Mouse (Mus musculus) ES-Bruce4 (cell line): ENCODE results near the gene Ptgdr2.

Experiments used
- CTCF ChIP-seq: IDR thresholded peaks from one replicate; pipeline ENCODE4 v1.8.1; 2011; ENCODE audit warnings: low read depth, low read length
- POLR2A ChIP-seq: IDR thresholded peaks from one replicate; pipeline ENCODE4 v1.8.1; 2011; ENCODE audit warnings: low read length; ENCODE audit not compliant: insufficient read depth

GRCm38 (mm10) chr19:10924220-10924619, 12.7 kb upstream of the Ptgdr2 start:
- TF ChIP-seq POLR2A (no peak), CTCF (no peak)
